Mouse (Mus musculus): ENCODE measurements around the gene Axl.

The Axl gene

GRCm38 (mm10) chr7:25707581-25708292 lies 80.8 kb downstream of the Axl start:
- no peak for DNase-seq

All from right cerebral cortex, postnatal 14 days (tissue).